Mouse (Mus musculus) bone marrow macrophage, adult 2 months (primary cell): ENCODE measurements around the gene Haghl. TPM values are rescaled to one million over a fixed set of nuclear protein-coding genes. Genes with fewer than 3 reads are reported as not detected.

Source experiments
- H3K27ac ChIP-seq: 2 replicates; pipeline ENCODE4 v1.5.1; 2012; ENCODE audit warnings: low read depth, low read length; ENCODE audit not compliant: insufficient read depth
- H3K4me1 ChIP-seq: 2 replicates; pipeline ENCODE4 v1.6.1; 2012; ENCODE audit warnings: low read length; ENCODE audit not compliant: control insufficient read depth, insufficient read depth
- H3K4me3 ChIP-seq: 2 replicates; pipeline ENCODE4 v1.5.1; 2012; ENCODE audit warnings: mild to moderate bottlenecking, low read length, moderate library complexity; ENCODE audit not compliant: insufficient read depth
- CTCF ChIP-seq: IDR thresholded peaks from 2 replicates; pipeline ENCODE4 v1.5.1; 2012; ENCODE audit warnings: low read depth, mild to moderate bottlenecking, low read length, moderate library complexity
- POLR2A ChIP-seq: IDR thresholded peaks from 2 replicates; pipeline ENCODE4 v1.6.1; 2012; ENCODE audit warnings: mild to moderate bottlenecking, low read depth, low read length, borderline replicate concordance
- polyA plus RNA-seq: library from polyadenylated mRNA; stranded (reverse); fragments of >200 nt; gene quantifications from 2 replicates; pipeline ENCODE4 v1.2.4, GENCODE M21; 2012; ENCODE audit not compliant: missing spikeins, insufficient read depth, insufficient read length

The Haghl gene
- polyA plus RNA-seq, 1 experiment = 31.0 TPM

- peaks cover 12% of the 10 kb centered on the region for H3K4me1 ChIP-seq
- H3K27ac ChIP-seq = no peak overlapping the region
- H3K4me3 ChIP-seq = no peak overlapping the region
- TF ChIP-seq POLR2A = no peak
- no peak for TF ChIP-seq CTCF
These were observed 19.6 kb downstream of the Haghl start for GRCm38 (mm10) chr17:25765886-25766285.

GRCm38 (mm10) chr17:25762591-25762990 is 22.9 kb downstream of the Haghl start:
- TF ChIP-seq CTCF (no peak), POLR2A (no peak)
- Histone ChIP-seq H3K27ac (no peak overlapping the region), H3K4me1 (peaks cover 21% of the 10 kb centered on the region), H3K4me3 (no peak overlapping the region)

GRCm38 (mm10) chr17:25761561-25761970 is 23.9 kb downstream of the Haghl start:
- Histone ChIP-seq H3K27ac (peak overlapping the region; percentile 60), H3K4me1 (peaks cover 21% of the 10 kb centered on the region), H3K4me3 (no peak overlapping the region)
- no peak for TF ChIP-seq POLR2A
- TF ChIP-seq CTCF = no peak

GRCm38 (mm10) chr17:25760148-25760547 is 25.3 kb downstream of the Haghl start:
- Histone ChIP-seq H3K27ac (no peak overlapping the region), H3K4me3 (no peak overlapping the region), H3K4me1 (peaks cover 21% of the 10 kb centered on the region)
- TF ChIP-seq POLR2A = no peak

GRCm38 (mm10) chr17:25757691-25758090 is 27.8 kb downstream of the Haghl start:
- no peak for TF ChIP-seq POLR2A
- no peak for TF ChIP-seq CTCF
- no peak overlapping the region for H3K27ac ChIP-seq
- peaks cover 21% of the 10 kb centered on the region for H3K4me1 ChIP-seq
- H3K4me3 ChIP-seq = no peak overlapping the region

GRCm38 (mm10) chr17:25756378-25757242 is 28.9 kb downstream of the Haghl start:
- H3K4me1 ChIP-seq = peaks cover 13% of the 10 kb centered on the region
- H3K27ac ChIP-seq = no peak overlapping the region
- TF ChIP-seq CTCF (no peak), POLR2A (no peak)
- no peak overlapping the region for H3K4me3 ChIP-seq

GRCm38 (mm10) chr17:25755627-25756377 is 29.7 kb downstream of the Haghl start:
- no peak for TF ChIP-seq CTCF
- no peak overlapping the region for H3K27ac ChIP-seq
- peaks cover 8% of the 10 kb centered on the region for H3K4me1 ChIP-seq
- no peak overlapping the region for H3K4me3 ChIP-seq

GRCm38 (mm10) chr17:25755086-25755485 is 30.4 kb downstream of the Haghl start:
- Histone ChIP-seq H3K27ac (no peak overlapping the region), H3K4me1 (peaks cover 2% of the 10 kb centered on the region; the same call in 1 of the 2 replicates), H3K4me3 (no peak overlapping the region)
- TF ChIP-seq CTCF = no peak
- no peak for TF ChIP-seq POLR2A

- H3K4me3 ChIP-seq = no peak within 1 kb of the TSS
- no peak for TF ChIP-seq POLR2A
- no peak for TF ChIP-seq CTCF
- H3K4me1 ChIP-seq = no peaks in the 10 kb centered on the region
These were observed 31.2 kb downstream of the Haghl start, which contains the start of gene Msln for GRCm38 (mm10) chr17:25754241-25754640. Gene Msln, minus strand, starts transcription at chr17:25754378.

GRCm38 (mm10) chr17:25751446-25751845 is 34.0 kb downstream of the Haghl start:
- TF ChIP-seq POLR2A = no peak
- no peak for TF ChIP-seq CTCF
- H3K4me3 ChIP-seq = no peak overlapping the region
- H3K27ac ChIP-seq = no peak overlapping the region
- no peaks in the 10 kb centered on the region for H3K4me1 ChIP-seq

More at GRCm38 (mm10) chr17:25754241-25754640, 31.2 kb downstream of the Haghl start, which contains the start of gene Msln:
- H3K27ac ChIP-seq = no peak within 1 kb of the TSS
